Mouse (Mus musculus): ENCODE results near the gene Tuba1a. TPM values are rescaled to one million over a fixed set of nuclear protein-coding genes. Genes with fewer than 3 reads are reported as not detected.
"Not testable (repeated sequence)": the region's sequence is repeated elsewhere in the genome, so short reads cannot be mapped to it uniquely, and the experiment has no call there.

Tuba1a gene
- polyA plus RNA-seq, 1 experiment from 2014 or later, result 109 TPM

GRCm38 (mm10) chr15:98933833-98934216 is 19.7 kb downstream of the Tuba1a start:
- Histone ChIP-seq H3K27ac (peak overlapping the region; percentile 98), H3K4me2 (peak overlapping the region; percentile 94), H3K4me1 (replicated peaks) (peaks cover 42% of the 10 kb centered on the region), H3K27me3 (no peaks in the 10 kb centered on the region), H3K9me3 (replicated peaks) (no peaks in the 10 kb centered on the region), H3K9ac (peak overlapping the region; percentile 93), H3K36me3 (peaks cover 23% of the 10 kb centered on the region), H3K4me3 (replicated peaks) (peak overlapping the region; percentile 85)
- ATAC-seq (ENCODE audit: low read depth) (peak; percentile 69), DNase-seq (peak; percentile 92)
- WGBS (ENCODE audit: insufficient replicate concordance), result under 1% methylated on average over 35 of the region's 35 CpGs

DNA sequence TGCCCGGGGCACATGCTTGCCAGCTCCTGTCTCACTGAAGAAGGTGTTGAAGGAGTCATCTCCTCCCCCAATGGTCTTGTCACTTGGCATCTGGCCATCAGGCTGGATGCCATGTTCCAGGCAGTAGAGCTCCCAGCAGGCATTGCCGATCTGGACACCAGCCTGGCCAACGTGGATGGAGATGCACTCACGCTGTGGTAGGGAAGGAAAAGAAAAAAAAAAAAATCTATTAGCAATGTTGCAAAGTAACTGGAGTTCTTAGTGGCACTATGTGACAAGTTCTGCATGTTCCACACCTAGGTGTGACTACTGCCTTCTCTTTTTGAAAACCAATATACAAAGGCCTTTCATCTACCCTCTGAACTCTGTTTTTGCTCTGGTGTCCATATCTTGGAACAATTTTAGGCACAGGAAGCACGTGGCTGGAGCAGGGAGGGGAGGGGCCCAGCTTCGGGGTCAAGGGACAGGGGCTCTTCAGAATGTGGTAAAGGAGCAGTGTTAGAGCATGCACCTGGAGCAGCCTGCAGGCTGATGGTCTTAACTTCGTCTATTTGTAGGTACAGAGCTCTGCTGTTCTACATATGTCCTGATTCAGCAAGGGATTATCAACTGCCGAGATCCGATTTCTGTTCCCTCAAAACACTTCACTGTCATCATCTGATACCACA is 20.4 kb downstream of the Tuba1a start:
- Histone ChIP-seq H3K4me3 (replicated peaks) (peak overlapping the region; percentile 85), H3K4me2 (peak overlapping the region; percentile 94), H3K27ac (peak overlapping the region; percentile 98), H3K4me1 (replicated peaks) (peaks cover 45% of the 10 kb centered on the region), H3K9ac (peak overlapping the region; percentile 93), H3K36me3 (peaks cover 23% of the 10 kb centered on the region)
- not testable (repeated sequence) for H3K27me3 ChIP-seq; ATAC-seq (ENCODE audit: low read depth); DNase-seq; H3K9me3 ChIP-seq (replicated peaks)
- 12% methylated on average over 8 of the region's 9 CpGs for WGBS (ENCODE audit: insufficient replicate concordance)

- no peaks in the 10 kb centered on the region for H3K9me3 ChIP-seq (replicated peaks)
- peak overlapping the region; percentile 57; the same call in 1 of the 2 replicates for H3K27ac ChIP-seq
- H3K9ac ChIP-seq, result 0 out of 2 replicates have a peak overlapping the region, but pooled peaks have one; percentile 31
- H3K4me3 ChIP-seq (replicated peaks), result no peak overlapping the region
- H3K4me2 ChIP-seq, result peak overlapping the region; percentile 16; the same call in 1 of the 2 replicates
- H3K36me3 ChIP-seq, result peaks cover 23% of the 10 kb centered on the region
- peaks cover 36% of the 10 kb centered on the region for H3K4me1 ChIP-seq (replicated peaks)
- no peaks in the 10 kb centered on the region for H3K27me3 ChIP-seq
- ATAC-seq (ENCODE audit: low read depth) (no peak), DNase-seq (no peak)
- 82% methylated on average over 3 of the region's 3 CpGs for WGBS (ENCODE audit: insufficient replicate concordance)
These were observed 22.5 kb downstream of the Tuba1a start for GRCm38 (mm10) chr15:98930998-98931397.

- Histone ChIP-seq H3K4me1 (replicated peaks) (peaks cover 27% of the 10 kb centered on the region), H3K4me3 (replicated peaks) (no peak overlapping the region), H3K9ac (no peak overlapping the region; the same call in 1 of the 2 replicates), H3K27me3 (no peaks in the 10 kb centered on the region), H3K36me3 (peaks cover 23% of the 10 kb centered on the region), H3K27ac (peak overlapping the region; percentile 64), H3K9me3 (replicated peaks) (no peaks in the 10 kb centered on the region), H3K4me2 (no peak overlapping the region)
- no peak for ATAC-seq (ENCODE audit: low read depth)
- WGBS (ENCODE audit: insufficient replicate concordance), result 37% methylated on average over 8 of the region's 8 CpGs
- DNase-seq, result no peak
These were observed 23.3 kb downstream of the Tuba1a start for GRCm38 (mm10) chr15:98930017-98930734.

GRCm38 (mm10) chr15:98928598-98929240 is 24.8 kb downstream of the Tuba1a start:
- Histone ChIP-seq H3K4me1 (replicated peaks) (peaks cover 21% of the 10 kb centered on the region), H3K27ac (peak overlapping the region; percentile 16; the same call in 1 of the 2 replicates), H3K4me3 (replicated peaks) (no peak overlapping the region), H3K36me3 (peaks cover 23% of the 10 kb centered on the region), H3K9me3 (replicated peaks) (no peaks in the 10 kb centered on the region), H3K4me2 (no peak overlapping the region), H3K9ac (no peak overlapping the region), H3K27me3 (no peaks in the 10 kb centered on the region)
- 17% methylated on average over 13 of the region's 13 CpGs for WGBS (ENCODE audit: insufficient replicate concordance)
- ATAC-seq (ENCODE audit: low read depth), result no peak
- DNase-seq, result no peak

DNA sequence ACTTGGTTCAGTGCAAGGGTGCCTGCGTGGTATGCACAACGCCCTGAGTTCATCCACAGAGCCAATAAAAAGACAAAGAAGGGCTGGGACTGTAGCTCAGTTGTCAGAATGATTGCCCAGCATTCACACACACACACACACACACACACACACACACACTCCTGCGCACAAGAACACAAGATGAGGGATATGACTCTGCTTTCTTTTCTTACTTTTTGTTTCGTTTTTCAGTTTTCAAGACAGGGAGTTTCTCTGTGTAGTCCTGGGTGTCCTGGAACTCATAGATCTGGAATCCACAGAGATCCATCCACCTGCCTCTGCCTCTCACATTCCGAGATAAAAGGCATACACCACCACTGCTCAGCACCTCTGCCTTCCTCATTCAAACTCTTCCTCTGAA is 25.9 kb downstream of the Tuba1a start:
- DNase-seq (no peak), ATAC-seq (ENCODE audit: low read depth) (no peak)
- Histone ChIP-seq H3K36me3 (peaks cover 17% of the 10 kb centered on the region), H3K4me2 (no peak overlapping the region), H3K27ac (no peak overlapping the region), H3K4me3 (replicated peaks) (no peak overlapping the region), H3K27me3 (no peaks in the 10 kb centered on the region), H3K4me1 (replicated peaks) (peaks cover 25% of the 10 kb centered on the region), H3K9me3 (replicated peaks) (no peaks in the 10 kb centered on the region), H3K9ac (no peak overlapping the region)
- 67% methylated on average over 5 of the region's 5 CpGs for WGBS (ENCODE audit: insufficient replicate concordance)

GRCm38 (mm10) chr15:98924682-98925081 is 28.8 kb downstream of the Tuba1a start:
- WGBS (ENCODE audit: insufficient replicate concordance), result 45% methylated on average over 3 of the region's 3 CpGs
- H3K9me3 ChIP-seq (replicated peaks), result no peaks in the 10 kb centered on the region
- DNase-seq (no peak), ATAC-seq (ENCODE audit: low read depth) (no peak)
- no peaks in the 10 kb centered on the region for H3K27me3 ChIP-seq
- no peak overlapping the region for H3K9ac ChIP-seq
- H3K27ac ChIP-seq, result no peak overlapping the region
- no peaks in the 10 kb centered on the region for H3K36me3 ChIP-seq
- peaks cover 15% of the 10 kb centered on the region for H3K4me1 ChIP-seq (replicated peaks)
- no peak overlapping the region for H3K4me2 ChIP-seq
- no peak overlapping the region for H3K4me3 ChIP-seq (replicated peaks)

GRCm38 (mm10) chr15:98923031-98923537 is 30.4 kb downstream of the Tuba1a start:
- WGBS (ENCODE audit: insufficient replicate concordance), result 56% methylated on average over 2 of the region's 2 CpGs
- ATAC-seq (ENCODE audit: low read depth) (no peak), DNase-seq (no peak)
- Histone ChIP-seq H3K36me3 (no peaks in the 10 kb centered on the region), H3K4me3 (replicated peaks) (no peak overlapping the region), H3K9ac (no peak overlapping the region), H3K4me2 (no peak overlapping the region), H3K27ac (no peak overlapping the region), H3K4me1 (replicated peaks) (peaks cover 13% of the 10 kb centered on the region), H3K27me3 (no peaks in the 10 kb centered on the region), H3K9me3 (replicated peaks) (no peaks in the 10 kb centered on the region)

GRCm38 (mm10) chr15:98922581-98922980 is 30.9 kb downstream of the Tuba1a start:
- H3K9ac ChIP-seq, result no peak overlapping the region
- ATAC-seq (ENCODE audit: low read depth) (no peak), DNase-seq (no peak)
- H3K4me2 ChIP-seq, result no peak overlapping the region
- 37% methylated on average over 3 of the region's 3 CpGs for WGBS (ENCODE audit: insufficient replicate concordance)
- no peaks in the 10 kb centered on the region for H3K36me3 ChIP-seq
- H3K4me3 ChIP-seq (replicated peaks), result no peak overlapping the region
- H3K27me3 ChIP-seq, result no peaks in the 10 kb centered on the region
- H3K9me3 ChIP-seq (replicated peaks), result no peaks in the 10 kb centered on the region
- peaks cover 13% of the 10 kb centered on the region for H3K4me1 ChIP-seq (replicated peaks)
- H3K27ac ChIP-seq, result no peak overlapping the region

DNA sequence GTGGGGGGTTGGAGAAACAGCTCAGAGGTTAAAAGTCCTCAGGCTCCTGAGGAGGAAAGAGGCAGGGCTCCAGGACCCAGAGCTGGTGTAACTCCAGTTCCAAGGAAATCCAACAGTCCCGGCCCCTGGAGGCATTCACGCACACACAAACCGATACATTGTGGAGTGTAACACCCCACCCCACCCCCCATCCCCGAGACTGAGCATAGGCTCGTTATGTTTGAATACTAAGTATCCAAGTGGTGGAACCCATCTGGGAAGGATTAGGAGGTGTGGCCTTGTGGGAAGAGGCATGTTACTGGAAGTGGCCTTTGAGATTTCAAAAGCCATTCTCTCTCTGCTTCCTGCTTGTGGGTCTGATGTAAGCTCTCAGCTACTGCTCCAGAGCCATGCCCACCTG is 32.0 kb downstream of the Tuba1a start:
- no peak for ATAC-seq (ENCODE audit: low read depth)
- WGBS (ENCODE audit: insufficient replicate concordance), result 71% methylated on average over 5 of the region's 5 CpGs
- H3K27ac ChIP-seq, result no peak overlapping the region

DNA sequence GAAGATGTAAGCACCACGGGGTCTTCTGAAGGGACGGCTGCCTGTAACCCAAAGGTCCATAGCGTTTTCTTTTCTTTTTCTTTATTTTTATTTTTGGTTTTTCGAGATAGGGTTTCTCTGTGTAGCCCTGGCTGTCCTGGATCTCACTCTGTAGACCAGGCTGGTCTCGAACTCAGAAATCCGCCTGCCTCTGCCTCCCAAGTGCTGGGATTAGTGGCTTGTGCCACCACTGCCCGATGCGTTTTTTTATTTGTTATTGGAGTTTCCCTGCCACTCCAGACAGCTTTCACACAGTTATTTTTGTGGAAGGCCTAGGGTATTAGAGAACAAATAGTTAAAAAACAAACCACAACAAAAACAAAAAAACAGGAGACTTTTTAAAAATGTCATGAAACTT is 35.0 kb downstream of the Tuba1a start:
- peaks cover 32% of the 10 kb centered on the region for H3K4me1 ChIP-seq (replicated peaks)
- H3K27ac ChIP-seq, result peak overlapping the region; percentile 70
- ATAC-seq (ENCODE audit: low read depth); DNase-seq; H3K27me3 ChIP-seq; H3K9me3 ChIP-seq (replicated peaks); H3K36me3 ChIP-seq: not testable (repeated sequence)
- H3K4me3 ChIP-seq (replicated peaks), result peak overlapping the region; percentile 92
- WGBS (ENCODE audit: insufficient replicate concordance), result 24% methylated on average over 8 of the region's 8 CpGs
- peak overlapping the region; percentile 64 for H3K9ac ChIP-seq
- peak overlapping the region; percentile 96 for H3K4me2 ChIP-seq

More for the DNA sequence above, 32.0 kb downstream of the Tuba1a start:
- no peaks in the 10 kb centered on the region for H3K9me3 ChIP-seq (replicated peaks)
- no peak overlapping the region for H3K4me2 ChIP-seq
- no peak for DNase-seq
- no peak overlapping the region for H3K4me3 ChIP-seq (replicated peaks)
- no peak overlapping the region for H3K9ac ChIP-seq
- H3K27me3 ChIP-seq, result no peaks in the 10 kb centered on the region
- H3K4me1 ChIP-seq (replicated peaks), result peaks cover 23% of the 10 kb centered on the region
- no peaks in the 10 kb centered on the region for H3K36me3 ChIP-seq

Measured in liver, embryonic 13.5 days (tissue).